Mouse (Mus musculus) erythroblast, embryonic 14.5 days (primary cell): ENCODE results near the gene Mrpl2.

Experiments used
- GATA1 ChIP-seq: IDR thresholded peaks from 2 replicates; pipeline ENCODE4 v1.6.1; 2012; ENCODE audit warnings: low read length, inconsistent platforms, mixed read lengths
- TAL1 ChIP-seq: IDR thresholded peaks from 3 replicates; pipeline ENCODE4 v1.6.1; 2012; ENCODE audit warnings: low read length, inconsistent platforms, mixed read lengths

DNA sequence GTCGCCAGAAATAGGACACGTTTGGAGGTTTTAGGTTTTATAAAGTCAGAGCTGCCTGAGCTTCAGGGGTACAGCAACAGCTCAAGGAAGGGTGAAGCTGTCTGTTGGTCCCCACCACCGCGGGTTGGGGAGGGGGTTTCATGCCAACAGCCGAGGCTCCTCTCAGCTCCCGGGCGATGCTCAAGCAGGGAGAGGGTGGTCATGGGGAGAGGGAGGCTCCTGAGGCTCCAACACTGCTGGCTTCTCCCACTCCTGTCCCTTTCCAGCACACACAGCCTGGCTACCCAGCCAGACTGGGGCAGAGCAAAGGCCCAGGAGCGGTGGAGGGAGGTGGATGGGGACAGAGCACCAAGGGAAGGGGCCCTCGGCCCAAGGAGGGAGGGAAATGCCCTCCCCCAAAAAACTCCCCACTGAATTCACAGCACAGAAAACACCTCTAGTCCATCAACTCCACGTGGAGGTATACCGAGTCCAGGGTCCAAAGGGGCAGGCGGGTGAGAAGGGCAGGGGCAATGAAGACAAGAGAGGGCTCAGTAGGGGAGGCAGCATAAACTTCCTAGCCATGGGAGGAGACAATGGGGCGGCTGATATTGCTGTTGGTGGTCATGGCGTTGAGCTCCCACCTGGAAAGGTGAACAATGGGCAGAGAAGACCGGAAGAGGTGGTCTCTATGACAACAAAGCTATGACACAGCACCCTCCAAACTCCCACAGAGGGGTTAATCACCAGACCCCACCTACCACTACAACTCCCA is 28.7 kb downstream of the Mrpl2 start:
- TF ChIP-seq GATA1 (no peak), TAL1 (no peak)
